Mouse (Mus musculus) hindbrain, embryonic 11.5 days (tissue): ENCODE results near the gene Msh4. TPM values are rescaled to one million over a fixed set of nuclear protein-coding genes. Genes with fewer than 3 reads are reported as not detected.

Experiments used
- ATAC-seq: fragments of 200-750 bp; cut with Nextera tagmentation; 2 replicates; pipeline ENCODE4 v1.8.0; 2017; ENCODE audit warnings: mild to moderate bottlenecking, moderate TSS enrichment, moderate library complexity; ENCODE audit not compliant: low FRiP score
- DNase-seq: peaks from one replicate; pipeline ENCODE4 v3.0.0-alpha.2; 2015; ENCODE audit warnings: low spot score
- H3K27ac ChIP-seq: fragments of 300-500 bp; sonication (generic); 2 replicates; pipeline ENCODE4 v1.5.1; 2014; ENCODE audit warnings: mild to moderate bottlenecking, low read depth, low read length
- H3K27me3 ChIP-seq: fragments of 300-500 bp; sonication (generic); 2 replicates; pipeline ENCODE4 v1.6.1; 2014; ENCODE audit warnings: mild to moderate bottlenecking, low read length, moderate library complexity, mixed read lengths; ENCODE audit not compliant: control insufficient read depth, insufficient read depth
- H3K36me3 ChIP-seq: fragments of 300-500 bp; sonication (generic); 2 replicates; pipeline ENCODE4 v1.6.1; 2014; ENCODE audit warnings: mild to moderate bottlenecking, low read length, moderate library complexity, mixed read lengths; ENCODE audit not compliant: control insufficient read depth, insufficient read depth
- H3K4me1 ChIP-seq: fragments of 300-500 bp; sonication (generic); replicated peaks from 2 replicates; pipeline ENCODE4 v1.6.1; 2014; ENCODE audit warnings: low read length, mixed read lengths; ENCODE audit not compliant: control insufficient read depth, insufficient read depth
- H3K4me2 ChIP-seq: fragments of 300-500 bp; sonication (generic); replicated peaks from 2 replicates; pipeline ENCODE4 v1.6.1; 2014; ENCODE audit warnings: mild to moderate bottlenecking, low read depth, low read length
- H3K4me3 ChIP-seq: fragments of 300-500 bp; sonication (generic); 2 replicates; pipeline ENCODE4 v1.5.1; 2014; ENCODE audit warnings: low read depth, low read length
- H3K9ac ChIP-seq: fragments of 300-500 bp; sonication (generic); 2 replicates; pipeline ENCODE4 v1.6.1; 2014; ENCODE audit warnings: low read depth, low read length
- H3K9me3 ChIP-seq: fragments of 300-500 bp; sonication (generic); 2 replicates; pipeline ENCODE4 v1.6.1; 2016; ENCODE audit warnings: low read length; ENCODE audit not compliant: control insufficient read depth
- WGBS: fragments of 180-500 bp; shearing (Covaris S2); extraction: QIAGEN DNeasy Blood & Tissue Kit; methylation state at CpG from one replicate; pipeline ENCODE4 v1.1.7; 2014; 5-methylcytosine and 5-hydroxymethylcytosine counted together
- polyA plus RNA-seq: library from polyadenylated mRNA; unstranded; fragments of >200 nt; fragmentation: Nextera tagmentation; extraction: Ambion mirVana; gene quantifications from 2 replicates; pipeline ENCODE4 v1.2.1, GENCODE M21; 2014

Msh4 gene
- polyA plus RNA-seq, 1 experiment from 2014 or later = 0.05 TPM

GRCm38 (mm10) chr3:153913510-153914243 lies 7.7 kb upstream of the Msh4 start:
- no peak for DNase-seq
- Histone ChIP-seq H3K4me2 (peak overlapping the region; percentile 57), H3K36me3 (peaks cover 12% of the 10 kb centered on the region), H3K9me3 (no peaks in the 10 kb centered on the region), H3K27me3 (no peaks in the 10 kb centered on the region), H3K9ac (peak overlapping the region; percentile 76; the same call in 1 of the 2 replicates), H3K4me3 (peak overlapping the region; percentile 87), H3K27ac (peak overlapping the region; percentile 88; the same call in 1 of the 2 replicates), H3K4me1 (peaks cover 9% of the 10 kb centered on the region; the same call in 1 of the 2 replicates)
- ATAC-seq = no peak
- WGBS = 57% methylated on average over 6 of the region's 6 CpGs

- Histone ChIP-seq H3K36me3 (peaks cover 13% of the 10 kb centered on the region), H3K4me1 (peaks cover 9% of the 10 kb centered on the region; the same call in 1 of the 2 replicates), H3K4me3 (peak within 1 kb of the TSS; percentile 87), H3K27me3 (no peaks in the 10 kb centered on the region), H3K9ac (peak within 1 kb of the TSS; percentile 94), H3K9me3 (no peaks in the 10 kb centered on the region), H3K4me2 (peak within 1 kb of the TSS; percentile 57), H3K27ac (peak within 1 kb of the TSS; percentile 88)
- 2% methylated on average over 64 of the region's 65 CpGs for WGBS
- DNase-seq (peak; percentile 98), ATAC-seq (peak; percentile 97)
Observed at GRCm38 (mm10) chr3:153912546-153913509, 6.9 kb upstream of the Msh4 start, which contains the start of gene Rabggtb. Gene Rabggtb, minus strand, starts transcription at chr3:153913009.

GRCm38 (mm10) chr3:153911882-153912440 lies 6.0 kb upstream of the Msh4 start:
- H3K27ac ChIP-seq = no peak overlapping the region
- no peak for DNase-seq

GRCm38 (mm10) chr3:153911197-153911881 lies 5.4 kb upstream of the Msh4 start:
- Histone ChIP-seq H3K4me3 (peak overlapping the region; percentile 87), H3K4me2 (peak overlapping the region; percentile 57), H3K9me3 (no peaks in the 10 kb centered on the region), H3K4me1 (peaks cover 9% of the 10 kb centered on the region; the same call in 1 of the 2 replicates), H3K27me3 (no peaks in the 10 kb centered on the region), H3K9ac (peak overlapping the region; percentile 94), H3K36me3 (peaks cover 13% of the 10 kb centered on the region), H3K27ac (no peak overlapping the region)
- DNase-seq = no peak
- ATAC-seq = no peak
- WGBS = 44% methylated on average over 8 of the region's 8 CpGs

More at GRCm38 (mm10) chr3:153911882-153912440, 6.0 kb upstream of the Msh4 start:
- Histone ChIP-seq H3K4me3 (peak overlapping the region; percentile 87), H3K9me3 (no peaks in the 10 kb centered on the region), H3K27me3 (no peaks in the 10 kb centered on the region), H3K4me2 (peak overlapping the region; percentile 57), H3K9ac (peak overlapping the region; percentile 94), H3K4me1 (peaks cover 9% of the 10 kb centered on the region; the same call in 1 of the 2 replicates), H3K36me3 (peaks cover 13% of the 10 kb centered on the region)
- WGBS = 5% methylated on average over 12 of the region's 12 CpGs
- ATAC-seq = no peak

- Histone ChIP-seq H3K4me1 (peaks cover 9% of the 10 kb centered on the region; the same call in 1 of the 2 replicates), H3K4me3 (no peak overlapping the region), H3K36me3 (peaks cover 17% of the 10 kb centered on the region), H3K9me3 (no peaks in the 10 kb centered on the region), H3K4me2 (no peak overlapping the region), H3K27ac (no peak overlapping the region), H3K9ac (no peak overlapping the region), H3K27me3 (no peaks in the 10 kb centered on the region)
- DNase-seq = no peak
- ATAC-seq = no peak
- WGBS = 84% methylated on average over 7 of the region's 7 CpGs
Observed at GRCm38 (mm10) chr3:153910489-153910888, 4.6 kb upstream of the Msh4 start.

GRCm38 (mm10) chr3:153908919-153909318 lies 3.0 kb upstream of the Msh4 start:
- Histone ChIP-seq H3K4me3 (no peak overlapping the region), H3K27ac (no peak overlapping the region), H3K4me2 (no peak overlapping the region), H3K9ac (no peak overlapping the region), H3K27me3 (no peaks in the 10 kb centered on the region), H3K36me3 (peaks cover 19% of the 10 kb centered on the region), H3K4me1 (peaks cover 9% of the 10 kb centered on the region; the same call in 1 of the 2 replicates), H3K9me3 (no peaks in the 10 kb centered on the region)
- DNase-seq (no peak), ATAC-seq (no peak)
- WGBS = 83% methylated on average over 5 of the region's 5 CpGs

- 90% methylated on average over 49 of the region's 49 CpGs for whole genome bisulfite sequencing
- H3K4me1 ChIP-seq = peaks cover 2% of the 10 kb centered on the region; the same call in 1 of the 2 replicates
- peak; percentile 25; the same call in 1 of the 2 replicates for ATAC-seq
- H3K4me3 ChIP-seq = no peak overlapping the region
- H3K9ac ChIP-seq = no peak overlapping the region
- H3K4me2 ChIP-seq = no peak overlapping the region
- peaks cover 15% of the 10 kb centered on the region for H3K36me3 ChIP-seq
- H3K27me3 ChIP-seq = no peaks in the 10 kb centered on the region
- H3K27ac ChIP-seq = no peak overlapping the region
- DNase-seq = no peak
- H3K9me3 ChIP-seq = no peaks in the 10 kb centered on the region
Observed at GRCm38 (mm10) chr3:153905251-153906135, 445 bp downstream of the Msh4 start.
